Mouse (Mus musculus): Measurements from ENCODE around the gene Gpr153.

GRCm38 (mm10) chr4:152253183-152253759 is 20.8 kb upstream of the Gpr153 start:
- TF ChIP-seq SMC3 (IDR thresholded peaks at IDR 0.05; ENCODE audit: low read depth, low read length) (no peak), E2F4 (IDR thresholded peaks at IDR 0.05; ENCODE audit: insufficient replicate concordance, low read depth, low read length) (no peak), ETS1 (conservative IDR thresholded peaks at IDR 0.05; ENCODE audit: low read depth, low read length) (no peak), MAX (IDR thresholded peaks at IDR 0.05; ENCODE audit: low read length) (no peak), POLR2A (IDR thresholded peaks at IDR 0.05; ENCODE audit: low read depth, low read length) (no peak), EP300 (IDR thresholded peaks at IDR 0.05; ENCODE audit: low read length) (no peak), RAD21 (IDR thresholded peaks at IDR 0.05; ENCODE audit: low read depth, low read length) (no peak), CTCF (conservative IDR thresholded peaks at IDR 0.05 in 1 of 2, IDR thresholded peaks at IDR 0.05 in 1 of 2; ENCODE audit: low read depth in 2 of 2, low read length in 2 of 2) (no peak), UBTF (IDR thresholded peaks at IDR 0.05; ENCODE audit: low read depth, low read length) (no peak), MEF2A (IDR thresholded peaks at IDR 0.05; ENCODE audit: borderline replicate concordance, low read depth, low read length) (no peak), CHD2 (IDR thresholded peaks at IDR 0.05; ENCODE audit: low read length) (no peak), ZC3H11A (IDR thresholded peaks at IDR 0.05; ENCODE audit: low read depth, low read length) (no peak)

Measured in CH12.LX (cell line).